Mouse (Mus musculus): Measurements from ENCODE around the gene Rnasek.

DNA sequence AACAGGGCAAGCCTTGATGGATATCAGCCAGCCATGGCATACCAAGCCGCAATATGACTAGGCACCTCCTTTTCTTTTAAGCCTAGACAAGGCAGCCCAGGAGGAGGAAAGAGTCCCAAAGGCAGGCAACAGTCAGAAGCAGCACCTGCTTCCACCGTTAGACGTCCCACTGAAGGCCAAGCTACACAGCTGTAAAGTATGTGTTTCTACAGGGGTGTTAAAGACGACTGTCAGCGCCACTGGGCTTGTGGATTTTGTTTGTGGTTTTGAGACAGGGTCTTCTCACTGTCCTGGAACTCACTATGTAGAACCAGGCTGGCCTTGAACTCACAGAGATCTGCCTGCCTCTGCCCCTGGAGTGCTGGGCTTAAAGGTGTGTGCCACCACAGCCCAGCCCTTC, 46.0 kb upstream of the Rnasek start:
- TF ChIP-seq CTCF (conservative IDR thresholded peaks at IDR 0.05; ENCODE audit: insufficient read depth, insufficient read length, low read depth, low read length) (no peak), POLR2A (IDR thresholded peaks at IDR 0.05; ENCODE audit: low read depth, low read length) (no peak)
